Mouse (Mus musculus) left cerebral cortex, postnatal 10 days (tissue): Measurements from ENCODE around the gene Ddx58. TPM values are rescaled to one million over a fixed set of nuclear protein-coding genes. Genes with fewer than 3 reads are reported as not detected.

ENCODE experiments used
- DNase-seq, 2 experiments: peaks; one replicate each; pipeline ENCODE4 v3.0.0; 2021 to 2022; ENCODE audit warnings: low spot score in 2 of 2, mixed read lengths in 1 of 2; ENCODE audit errors: extremely low spot score in 1 of 2
- intact Hi-C: fragments of 180-260 bp; cut with DNase I; formaldehyde crosslinking; loops from one replicate; pipeline ENCODE4 v1.15.1; 2025
- total RNA-seq, 2 experiments: library from RNA; stranded (reverse); gene quantifications; 2 replicates each; pipeline ENCODE4 v1.2.3; 2021

The Ddx58 gene
- total RNA-seq, 2 experiments from 2014 or later = 3.5 to 4.8 TPM

GRCm38 (mm10) chr4:40238483-40239408, 882 bp downstream of the Ddx58 start:
- peak in 1 of 2 experiments; percentile 76 for DNase-seq
- intact Hi-C loops = no loop called here

- intact Hi-C loops = no loop called here
Observed at GRCm38 (mm10) chr4:40236829-40237228, 2.8 kb downstream of the Ddx58 start.

DNA sequence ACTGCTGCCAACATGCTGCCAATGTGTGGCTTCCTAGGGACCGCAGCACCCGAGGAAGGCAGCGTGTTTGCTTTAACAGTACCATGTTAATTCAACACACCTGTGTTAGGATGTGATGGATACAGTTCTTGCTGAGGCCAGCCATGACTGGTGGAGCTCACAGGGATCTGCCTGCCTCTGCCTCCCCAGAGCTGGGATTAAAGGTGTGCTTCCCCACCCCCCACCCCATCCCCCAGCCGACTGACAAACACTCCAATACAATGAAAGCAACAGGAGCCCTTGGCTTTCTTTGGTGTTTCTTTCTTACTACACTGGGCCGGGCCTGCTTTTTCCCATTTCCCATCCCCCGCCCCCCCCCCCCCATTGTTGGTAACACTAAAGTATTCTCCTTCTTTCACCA, 5.4 kb downstream of the Ddx58 start:
- DNase-seq = no peak
- intact Hi-C loops = no loop called here

More at GRCm38 (mm10) chr4:40236829-40237228, 2.8 kb downstream of the Ddx58 start:
- no peak for DNase-seq

DNA sequence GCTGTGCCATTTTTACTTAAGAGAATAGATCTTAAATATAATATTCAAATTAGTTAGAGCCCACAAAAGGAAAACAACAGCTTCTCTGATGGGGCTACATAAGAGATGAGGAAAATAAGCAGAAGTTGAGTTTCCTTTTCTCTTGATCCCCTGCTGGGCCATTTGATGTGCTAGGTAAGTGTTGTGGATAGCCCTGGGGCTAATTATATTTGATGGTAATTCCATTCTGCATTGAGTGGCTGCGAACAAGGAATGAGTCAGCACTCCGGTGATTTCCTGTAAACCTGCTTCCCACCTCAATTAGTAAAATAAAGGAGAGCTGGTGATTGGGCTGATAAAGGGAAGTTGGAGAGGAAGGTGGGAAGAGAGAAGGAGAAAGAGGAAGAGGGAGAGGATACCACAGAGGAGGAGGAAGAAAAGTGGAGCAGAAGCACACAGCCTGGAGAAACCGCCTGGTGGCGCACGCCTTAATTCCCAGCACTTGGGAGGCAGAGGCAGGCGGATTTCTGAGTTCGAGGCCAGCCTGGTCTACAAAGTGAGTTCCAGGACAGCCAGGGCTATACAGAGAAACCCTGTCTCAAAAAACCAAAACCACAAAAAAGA, 6.5 kb downstream of the Ddx58 start:
- DNase-seq = no peak

GRCm38 (mm10) chr4:40229723-40230122, 9.9 kb downstream of the Ddx58 start:
- DNase-seq = no peak
- intact Hi-C loops = no loop called here

More for the DNA sequence above, 6.5 kb downstream of the Ddx58 start:
- intact Hi-C loops = no loop called here

DNA sequence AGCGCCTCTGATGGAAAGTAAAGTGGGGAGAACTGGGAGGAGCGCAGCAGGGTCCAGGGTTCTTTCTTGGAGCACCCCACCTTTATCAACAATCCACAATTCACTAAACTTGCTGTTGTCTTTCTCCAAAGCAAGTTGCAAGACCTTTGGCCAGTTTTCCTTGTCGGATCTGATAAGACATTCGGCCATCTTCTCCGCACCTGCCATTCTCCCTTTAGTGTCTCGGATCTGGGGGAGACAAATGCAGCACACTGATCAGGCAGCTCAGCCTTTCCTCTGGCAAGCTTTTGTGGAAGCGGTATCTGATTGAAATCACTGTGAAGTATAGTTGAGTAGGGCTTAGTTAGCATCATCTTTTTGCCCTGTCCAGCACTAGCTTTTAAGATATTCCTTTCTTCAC, 11.7 kb downstream of the Ddx58 start:
- DNase-seq = no peak
- intact Hi-C loops = no loop called here

- no peak for DNase-seq
- intact Hi-C loops = no loop called here
Observed at GRCm38 (mm10) chr4:40227131-40227530, 12.5 kb downstream of the Ddx58 start.

DNA sequence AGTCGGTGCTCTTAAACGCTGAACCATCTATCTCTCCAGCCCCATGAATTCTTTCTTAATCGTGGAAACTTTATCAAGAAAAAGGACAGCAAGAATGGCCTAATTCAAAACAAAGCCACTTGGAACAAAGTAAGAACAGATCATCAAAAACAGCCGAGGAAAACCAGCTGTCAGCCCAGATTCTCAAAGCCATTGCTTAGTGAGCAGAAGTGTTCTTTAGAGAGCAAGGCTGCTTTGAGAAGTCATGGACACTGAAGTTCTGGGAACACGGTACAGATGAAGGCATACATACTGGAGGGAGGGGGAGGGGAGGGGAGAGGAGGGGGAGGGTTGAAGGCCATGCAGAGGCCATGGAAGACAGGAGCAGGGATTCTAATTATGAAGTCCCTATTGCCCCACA, 13.5 kb downstream of the Ddx58 start:
- no peak for DNase-seq
- intact Hi-C loops = no loop called here

GRCm38 (mm10) chr4:40221876-40222585, 17.6 kb downstream of the Ddx58 start:
- no peak for DNase-seq
- intact Hi-C loops = no loop called here

- intact Hi-C loops = no loop called here
- no peak for DNase-seq
Observed at GRCm38 (mm10) chr4:40221004-40221760, 18.4 kb downstream of the Ddx58 start.

DNA sequence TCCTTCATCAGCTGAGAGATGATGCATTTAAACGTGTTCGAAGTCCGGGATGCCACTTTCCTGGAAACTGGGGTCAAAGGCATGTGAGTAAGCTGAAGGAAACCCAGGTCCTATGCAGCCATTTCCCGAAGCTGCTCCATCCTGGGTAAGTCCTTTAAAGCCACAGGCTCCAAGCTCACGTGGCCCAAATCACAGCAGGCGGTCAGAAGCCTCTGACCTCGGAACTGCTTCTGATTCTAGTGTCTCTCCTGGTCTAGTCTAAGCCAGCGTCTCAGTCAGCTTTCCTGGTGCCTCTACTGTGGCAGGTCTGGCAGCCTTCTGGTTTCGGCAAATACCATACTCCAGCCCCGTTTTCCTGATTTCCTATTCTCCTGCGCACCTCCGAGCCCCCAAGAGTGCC, 19.2 kb downstream of the Ddx58 start:
- intact Hi-C loops = no loop called here
- DNase-seq = no peak

GRCm38 (mm10) chr4:40218382-40218781, 21.2 kb downstream of the Ddx58 start:
- DNase-seq = peak in 1 of 2 experiments; percentile 39
- intact Hi-C loops = no loop called here

- DNase-seq = no peak
- intact Hi-C loops = no loop called here
Observed at GRCm38 (mm10) chr4:40217910-40218309, 21.7 kb downstream of the Ddx58 start.

DNA sequence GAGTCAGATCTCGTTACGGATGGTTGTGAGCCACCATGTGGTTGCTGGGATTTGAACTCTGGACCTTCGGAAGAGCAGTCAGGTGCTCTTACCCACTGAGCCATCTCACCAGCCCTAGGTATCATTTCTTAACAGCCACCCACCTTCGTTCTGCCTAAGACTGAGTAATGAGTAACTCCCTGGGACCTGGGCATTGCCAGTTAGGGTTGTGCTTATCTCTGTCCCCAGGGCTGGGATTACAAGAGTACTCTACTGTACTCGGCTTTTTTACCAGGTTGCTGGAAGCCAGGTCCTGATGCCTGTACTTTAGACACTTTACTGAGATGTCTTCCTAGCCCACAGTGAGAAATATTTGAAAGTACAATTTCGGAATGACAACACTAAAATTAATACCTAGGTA, 27.5 kb downstream of the Ddx58 start:
- intact Hi-C loops = no loop called here
- no peak for DNase-seq

DNA sequence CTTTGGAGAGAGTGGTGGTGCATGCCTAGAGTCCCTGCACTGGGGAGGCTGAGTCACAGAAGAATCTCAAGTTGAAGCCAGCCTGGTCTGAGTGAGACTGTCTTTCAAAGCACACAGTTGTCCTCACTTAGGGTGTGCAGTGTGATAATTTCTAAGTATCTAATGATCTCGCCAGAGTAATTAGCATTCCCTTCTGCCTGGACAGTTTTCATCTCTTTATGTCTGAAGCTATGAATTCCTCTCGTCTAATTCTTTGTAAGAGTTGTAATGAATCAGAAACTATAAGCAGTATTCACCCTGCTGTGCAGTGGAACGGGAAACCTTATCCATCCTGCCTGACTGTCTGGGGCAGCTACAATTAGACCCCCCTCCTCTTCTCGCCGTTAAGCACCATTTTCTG, 31.9 kb downstream of the Ddx58 start:
- DNase-seq = no peak
- intact Hi-C loops = no loop called here

GRCm38 (mm10) chr4:40205231-40205903, 34.3 kb downstream of the Ddx58 start:
- intact Hi-C loops = no loop called here
- no peak for DNase-seq

GRCm38 (mm10) chr4:40204374-40204773, 35.3 kb downstream of the Ddx58 start:
- intact Hi-C loops = no loop called here
- DNase-seq = no peak

DNA sequence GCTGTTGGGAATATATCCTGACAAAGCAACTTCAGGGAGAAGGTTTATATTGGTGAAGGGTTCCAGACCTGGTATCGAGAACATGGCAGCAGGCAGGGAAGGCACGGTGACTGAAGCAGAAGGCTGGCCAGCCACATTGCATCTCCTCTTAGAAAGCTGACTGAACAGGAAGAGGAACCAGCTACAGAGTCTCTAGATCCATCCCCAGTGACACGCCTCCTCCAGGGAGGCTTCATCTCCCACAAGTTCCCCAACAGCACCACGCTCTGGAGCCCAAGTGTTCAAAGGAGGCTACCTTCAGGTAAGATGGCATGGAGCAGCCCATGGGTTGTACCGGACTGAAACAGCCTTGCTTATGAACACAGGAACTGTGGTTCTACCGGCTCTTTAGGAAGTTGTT, 37.4 kb downstream of the Ddx58 start:
- intact Hi-C loops = no loop called here
- DNase-seq = no peak
